Mouse (Mus musculus) embryonic facial prominence, embryonic 14.5 days (tissue): ENCODE data around the gene Slc22a13. TPM values are rescaled to one million over a fixed set of nuclear protein-coding genes. Genes with fewer than 3 reads are reported as not detected.
A peak's percentile ranks its signal among the peaks of the same experiment; 100 is the strongest.

Experiments used
- ATAC-seq: fragments of 200-750 bp; cut with Nextera tagmentation; 2 replicates; pipeline ENCODE4 v1.8.0; 2017; ENCODE audit warnings: low read depth, moderate number of reproducible peaks, moderate TSS enrichment
- DNase-seq: peaks from one replicate; pipeline ENCODE4 v3.0.0-alpha.2; 2015; ENCODE audit warnings: low spot score
- H3K27ac ChIP-seq: fragments of 300-500 bp; sonication (generic); replicated peaks from 2 replicates; pipeline ENCODE4 v1.5.1; 2014; ENCODE audit warnings: low read depth, mild to moderate bottlenecking, low read length, moderate library complexity
- H3K27me3 ChIP-seq: fragments of 300-500 bp; sonication (generic); replicated peaks from 2 replicates; pipeline ENCODE4 v1.6.1; 2014; ENCODE audit warnings: low read length; ENCODE audit not compliant: control insufficient read depth, insufficient read depth
- H3K36me3 ChIP-seq: fragments of 300-500 bp; sonication (generic); 2 replicates; pipeline ENCODE4 v1.6.1; 2014; ENCODE audit warnings: low read length, mixed read lengths; ENCODE audit not compliant: control insufficient read depth, insufficient read depth
- H3K4me1 ChIP-seq: fragments of 300-500 bp; sonication (generic); 2 replicates; pipeline ENCODE4 v1.6.1; 2014; ENCODE audit warnings: antibody characterized with exemption, low read length; ENCODE audit not compliant: control insufficient read depth, insufficient read depth
- H3K4me2 ChIP-seq: fragments of 300-500 bp; sonication (generic); 2 replicates; pipeline ENCODE4 v1.6.1; 2014; ENCODE audit warnings: low read depth, mild to moderate bottlenecking, low read length, moderate library complexity, mixed read lengths
- H3K4me3 ChIP-seq: fragments of 300-500 bp; sonication (generic); 2 replicates; pipeline ENCODE4 v1.5.1; 2014; ENCODE audit warnings: low read depth, mild to moderate bottlenecking, low read length
- H3K9ac ChIP-seq: fragments of 300-500 bp; sonication (generic); 2 replicates; pipeline ENCODE4 v1.6.1; 2014; ENCODE audit warnings: low read depth, mild to moderate bottlenecking, low read length, moderate library complexity, mixed read lengths
- H3K9me3 ChIP-seq: fragments of 300-500 bp; sonication (generic); 2 replicates; pipeline ENCODE4 v1.6.1; 2016; ENCODE audit warnings: low read length; ENCODE audit not compliant: control insufficient read depth
- WGBS: fragments of 180-500 bp; shearing (Covaris S2); extraction: QIAGEN DNeasy Blood & Tissue Kit; methylation state at CpG from one replicate; pipeline ENCODE4 v1.1.7; 2014; 5-methylcytosine and 5-hydroxymethylcytosine counted together
- polyA plus RNA-seq: library from polyadenylated mRNA; unstranded; fragments of >200 nt; fragmentation: Nextera tagmentation; extraction: Ambion mirVana; gene quantifications from 2 replicates; pipeline ENCODE4 v1.2.1, GENCODE M21; 2014

Gene Slc22a13
- polyA plus RNA-seq, 1 experiment from 2014 or later = not detected

- no peaks in the 10 kb centered on the region for H3K36me3 ChIP-seq
- peak overlapping the region; percentile 63 for H3K4me2 ChIP-seq
- ATAC-seq = 0 out of 2 replicates have a peak, but pooled peaks have one; percentile 13
- no peaks in the 10 kb centered on the region for H3K4me1 ChIP-seq
- H3K9ac ChIP-seq = 0 out of 2 replicates have a peak overlapping the region, but pooled peaks have one; percentile 43
- H3K9me3 ChIP-seq = no peaks in the 10 kb centered on the region
- peak; percentile 32 for DNase-seq
- peaks cover 13% of the 10 kb centered on the region; the same call in 1 of the 2 replicates for H3K27me3 ChIP-seq
- H3K27ac ChIP-seq = no peak overlapping the region
- 39% methylated on average over 6 of the region's 7 CpGs for WGBS
- H3K4me3 ChIP-seq = peak overlapping the region; percentile 50; the same call in 1 of the 2 replicates
Measured at GRCm38 (mm10) chr9:119155826-119156225, 53.1 kb downstream of the Slc22a13 start.

- Histone ChIP-seq H3K4me3 (no peak overlapping the region), H3K9me3 (no peaks in the 10 kb centered on the region), H3K27ac (no peak overlapping the region), H3K27me3 (peaks cover 13% of the 10 kb centered on the region; the same call in 1 of the 2 replicates), H3K9ac (no peak overlapping the region), H3K4me1 (no peaks in the 10 kb centered on the region), H3K4me2 (no peak overlapping the region), H3K36me3 (no peaks in the 10 kb centered on the region)
- ATAC-seq (no peak), DNase-seq (no peak)
- 77% methylated on average over 8 of the region's 8 CpGs for whole genome bisulfite sequencing
Measured at GRCm38 (mm10) chr9:119155416-119155815, 53.5 kb downstream of the Slc22a13 start.

- no peak for DNase-seq
- no peak overlapping the region for H3K4me3 ChIP-seq
- no peaks in the 10 kb centered on the region for H3K9me3 ChIP-seq
- H3K27me3 ChIP-seq = peaks cover 11% of the 10 kb centered on the region; the same call in 1 of the 2 replicates
- H3K4me2 ChIP-seq = no peak overlapping the region
- ATAC-seq = no peak
- WGBS = 46% methylated on average over 2 of the region's 2 CpGs
- H3K4me1 ChIP-seq = no peaks in the 10 kb centered on the region
- no peak overlapping the region for H3K27ac ChIP-seq
- H3K36me3 ChIP-seq = no peaks in the 10 kb centered on the region
- no peak overlapping the region for H3K9ac ChIP-seq
Measured at GRCm38 (mm10) chr9:119151751-119152150, 57.1 kb downstream of the Slc22a13 start.

GRCm38 (mm10) chr9:119149601-119150000 is 59.3 kb downstream of the Slc22a13 start:
- H3K4me3 ChIP-seq = no peak overlapping the region
- no peak overlapping the region for H3K27ac ChIP-seq
- DNase-seq (peak; percentile 86), ATAC-seq (no peak)
- H3K36me3 ChIP-seq = no peaks in the 10 kb centered on the region
- H3K9ac ChIP-seq = no peak overlapping the region
- no peaks in the 10 kb centered on the region for H3K4me1 ChIP-seq
- H3K27me3 ChIP-seq = no peaks in the 10 kb centered on the region
- 16% methylated on average over 5 of the region's 5 CpGs for WGBS
- H3K9me3 ChIP-seq = no peaks in the 10 kb centered on the region
- H3K4me2 ChIP-seq = no peak overlapping the region

- Histone ChIP-seq H3K4me1 (no peaks in the 10 kb centered on the region), H3K36me3 (no peaks in the 10 kb centered on the region), H3K9me3 (no peaks in the 10 kb centered on the region), H3K27ac (no peak overlapping the region), H3K4me3 (no peak overlapping the region), H3K4me2 (no peak overlapping the region), H3K9ac (no peak overlapping the region), H3K27me3 (no peaks in the 10 kb centered on the region)
- 71% methylated on average over 13 of the region's 13 CpGs for WGBS
- DNase-seq = no peak
- no peak; the same call in 1 of the 2 replicates for ATAC-seq
Measured at GRCm38 (mm10) chr9:119146098-119146770, 62.7 kb downstream of the Slc22a13 start.

GRCm38 (mm10) chr9:119145638-119146037 is 63.3 kb downstream of the Slc22a13 start:
- Histone ChIP-seq H3K36me3 (no peaks in the 10 kb centered on the region), H3K9ac (no peak overlapping the region), H3K4me3 (no peak overlapping the region), H3K27me3 (no peaks in the 10 kb centered on the region), H3K9me3 (no peaks in the 10 kb centered on the region), H3K4me1 (no peaks in the 10 kb centered on the region), H3K27ac (no peak overlapping the region), H3K4me2 (no peak overlapping the region)
- DNase-seq (no peak), ATAC-seq (no peak)
- WGBS = 60% methylated on average over 6 of the region's 6 CpGs

GRCm38 (mm10) chr9:119145137-119145536 is 63.8 kb downstream of the Slc22a13 start:
- no peaks in the 10 kb centered on the region for H3K36me3 ChIP-seq
- H3K27me3 ChIP-seq = no peaks in the 10 kb centered on the region
- H3K4me2 ChIP-seq = no peak overlapping the region
- DNase-seq (no peak), ATAC-seq (no peak)
- H3K4me1 ChIP-seq = no peaks in the 10 kb centered on the region
- no peak overlapping the region for H3K27ac ChIP-seq
- no peak overlapping the region for H3K4me3 ChIP-seq
- H3K9ac ChIP-seq = no peak overlapping the region
- 55% methylated on average over 10 of the region's 10 CpGs for WGBS
- H3K9me3 ChIP-seq = no peaks in the 10 kb centered on the region

- Histone ChIP-seq H3K36me3 (no peaks in the 10 kb centered on the region), H3K9ac (no peak overlapping the region), H3K27ac (no peak overlapping the region), H3K27me3 (no peaks in the 10 kb centered on the region), H3K4me1 (no peaks in the 10 kb centered on the region), H3K9me3 (no peaks in the 10 kb centered on the region), H3K4me2 (no peak overlapping the region), H3K4me3 (no peak overlapping the region)
- 82% methylated on average over 8 of the region's 8 CpGs for WGBS
- no peak for ATAC-seq
- no peak for DNase-seq
Measured at GRCm38 (mm10) chr9:119144696-119145095, 64.2 kb downstream of the Slc22a13 start.

GRCm38 (mm10) chr9:119143372-119143771 is 65.5 kb downstream of the Slc22a13 start:
- no peak overlapping the region for H3K9ac ChIP-seq
- ATAC-seq (no peak), DNase-seq (no peak)
- H3K27me3 ChIP-seq = no peaks in the 10 kb centered on the region
- no peak overlapping the region for H3K4me2 ChIP-seq
- H3K4me1 ChIP-seq = no peaks in the 10 kb centered on the region
- no peak overlapping the region for H3K27ac ChIP-seq
- WGBS = 73% methylated on average over 9 of the region's 9 CpGs
- no peak overlapping the region for H3K4me3 ChIP-seq
- H3K9me3 ChIP-seq = no peaks in the 10 kb centered on the region
- H3K36me3 ChIP-seq = no peaks in the 10 kb centered on the region
